Mouse (Mus musculus): ENCODE measurements around the gene Rnf123. TPM values are rescaled to one million over a fixed set of nuclear protein-coding genes. Genes with fewer than 3 reads are reported as not detected.

Gene Rnf123
- total RNA-seq, 2 experiments from 2014 or later, result 141 to 153 TPM

GRCm38 (mm10) chr9:108106090-108106489 is 22.9 kb upstream of the Rnf123 start:
- DNase-seq, result no peak
- intact Hi-C loops (cut with DNase I), result loop anchor here (10.0 kb wide), 1 partner anchor 329 kb away; the partner anchor contains the start of gene BC048562

GRCm38 (mm10) chr9:108105549-108105863 is 22.4 kb upstream of the Rnf123 start:
- intact Hi-C loops (cut with DNase I), result loop anchor here (10.0 kb wide), 1 partner anchor 329 kb away; the partner anchor contains the start of gene BC048562
- no peak for DNase-seq

GRCm38 (mm10) chr9:108104766-108105548 is 21.8 kb upstream of the Rnf123 start:
- intact Hi-C loops (cut with DNase I), result loop anchor here (10.0 kb wide), 1 partner anchor 330 kb away; the partner anchor contains the start of gene BC048562
- DNase-seq, result no peak

GRCm38 (mm10) chr9:108099619-108100018 is 16.5 kb upstream of the Rnf123 start:
- no peak for DNase-seq
- intact Hi-C loops (cut with DNase I), result loop anchor here (10.0 kb wide), 1 partner anchor 335 kb away; the partner anchor contains the start of gene BC048562

- intact Hi-C loops (cut with DNase I), result loop anchor here (2.0 kb wide), 2 partner anchors 103 to 185 kb away; no protein-coding TSS in a partner anchor
- DNase-seq, result no peak
Observed at GRCm38 (mm10) chr9:108095949-108096712, 13.0 kb upstream of the Rnf123 start.

GRCm38 (mm10) chr9:108095518-108095917 is 12.4 kb upstream of the Rnf123 start:
- DNase-seq, result peak in 1 of 2 experiments; percentile 42
- intact Hi-C loops (cut with DNase I), result no loop called here

- intact Hi-C loops (cut with DNase I), result loop anchor here (5.0 kb wide), 1 partner anchor 197 kb away; the partner anchor contains the start of gene Nicn1
- DNase-seq, result peak in 1 of 2 experiments; percentile 37
Observed at GRCm38 (mm10) chr9:108094998-108095411, 11.9 kb upstream of the Rnf123 start.

- peak; percentile 93 to 96 for DNase-seq
- intact Hi-C loops (cut with DNase I), result loop anchor here (5.0 kb wide), 1 partner anchor 198 kb away; the partner anchor contains the start of gene Nicn1
Observed at GRCm38 (mm10) chr9:108094184-108094941, 11.2 kb upstream of the Rnf123 start, which contains the start of gene Apeh. TSS of gene Apeh (minus strand) at chr9:108094606.

GRCm38 (mm10) chr9:108093586-108093985 is 10.4 kb upstream of the Rnf123 start:
- no peak for DNase-seq
- intact Hi-C loops (cut with DNase I), result loop anchor here (5.0 kb wide), 1 partner anchor 199 kb away; the partner anchor contains the start of gene Nicn1

- intact Hi-C loops (cut with DNase I), result loop anchor here (5.0 kb wide), 1 partner anchor 202 kb away; the partner anchor contains the start of gene Nicn1
- DNase-seq, result no peak
Observed at GRCm38 (mm10) chr9:108090611-108091120, 7.5 kb upstream of the Rnf123 start.

GRCm38 (mm10) chr9:108085261-108085660 is 2.1 kb upstream of the Rnf123 start:
- intact Hi-C loops (cut with DNase I), result no loop called here
- DNase-seq, result no peak

GRCm38 (mm10) chr9:108083561-108083960 is 415 bp upstream of the Rnf123 start:
- no peak for DNase-seq
- intact Hi-C loops (cut with DNase I), result no loop called here

- no peak for DNase-seq
- intact Hi-C loops (cut with DNase I), result no loop called here
Observed at GRCm38 (mm10) chr9:108082549-108082948, 597 bp downstream of the Rnf123 start.

- intact Hi-C loops (cut with DNase I), result no loop called here
- no peak for DNase-seq
Observed at GRCm38 (mm10) chr9:108080168-108080567, 3.0 kb downstream of the Rnf123 start, which contains the start of gene Mst1. TSS of gene Mst1 (plus strand) at chr9:108080436.

GRCm38 (mm10) chr9:108073141-108073930 is 9.8 kb downstream of the Rnf123 start:
- intact Hi-C loops (cut with DNase I), result no loop called here
- DNase-seq, result no peak

GRCm38 (mm10) chr9:108072481-108072924 is 10.6 kb downstream of the Rnf123 start:
- DNase-seq, result no peak
- intact Hi-C loops (cut with DNase I), result no loop called here

GRCm38 (mm10) chr9:108071801-108072200 is 11.3 kb downstream of the Rnf123 start:
- intact Hi-C loops (cut with DNase I), result no loop called here
- no peak for DNase-seq

- no peak for DNase-seq
- intact Hi-C loops (cut with DNase I), result no loop called here
Observed at GRCm38 (mm10) chr9:108069529-108069928, 13.6 kb downstream of the Rnf123 start.

- intact Hi-C loops (cut with DNase I), result no loop called here
Observed at GRCm38 (mm10) chr9:108069007-108069406, 14.1 kb downstream of the Rnf123 start.

More at GRCm38 (mm10) chr9:108069007-108069406, 14.1 kb downstream of the Rnf123 start:
- DNase-seq, result no peak
